Mouse (Mus musculus) lung, postnatal 0 days (tissue): ENCODE measurements at regions not wholly inside any gene's neighbourhood (a gene's known extent, or its start where the extent isn't known, plus 50 kb on each side); places are given as distances from the start of the nearest gene placed in this dataset.

Source experiments
- ATAC-seq: fragments of 200-750 bp; cut with Nextera tagmentation; 2 replicates; pipeline ENCODE4 v1.8.0; 2017; ENCODE audit warnings: moderate library complexity
- DNase-seq: peaks from one replicate; pipeline ENCODE4 v3.0.0-alpha.2; 2016; ENCODE audit warnings: low spot score
- H3K27ac ChIP-seq: fragments of 300-500 bp; sonication (generic); 2 replicates; pipeline ENCODE4 v1.5.1; 2014; ENCODE audit warnings: antibody characterized with exemption, mild to moderate bottlenecking, low read length, mixed read lengths
- H3K27me3 ChIP-seq: fragments of 300-500 bp; sonication (generic); replicated peaks from 2 replicates; pipeline ENCODE4 v1.6.1; 2014; ENCODE audit warnings: low read length, mixed read lengths; ENCODE audit not compliant: insufficient read depth
- H3K36me3 ChIP-seq: fragments of 300-500 bp; sonication (generic); 2 replicates; pipeline ENCODE4 v1.6.1; 2014; ENCODE audit warnings: low read length, mixed read lengths; ENCODE audit not compliant: insufficient read depth
- H3K4me1 ChIP-seq: fragments of 300-500 bp; sonication (generic); 2 replicates; pipeline ENCODE4 v1.6.1; 2014; ENCODE audit warnings: antibody characterized with exemption, low read depth, low read length, mixed read lengths; ENCODE audit not compliant: insufficient read depth
- H3K4me2 ChIP-seq: fragments of 300-500 bp; sonication (generic); replicated peaks from 2 replicates; pipeline ENCODE4 v1.6.1; 2014; ENCODE audit warnings: low read depth, mild to moderate bottlenecking, low read length, moderate library complexity, mixed read lengths
- H3K4me3 ChIP-seq: fragments of 300-500 bp; sonication (generic); 2 replicates; pipeline ENCODE4 v1.5.1; 2014; ENCODE audit warnings: low read depth, low read length
- H3K9ac ChIP-seq: fragments of 300-500 bp; sonication (generic); replicated peaks from 2 replicates; pipeline ENCODE4 v1.6.1; 2014; ENCODE audit warnings: low read depth, mild to moderate bottlenecking
- H3K9me3 ChIP-seq: fragments of 300-500 bp; sonication (generic); 2 replicates; pipeline ENCODE4 v1.6.1; 2016; ENCODE audit warnings: low read length, mixed read lengths
- CTCF ChIP-seq: IDR thresholded peaks from 2 replicates; pipeline ENCODE4 v1.5.1; 2016; ENCODE audit warnings: antibody characterized with exemption, mild to moderate bottlenecking
- EP300 ChIP-seq: IDR thresholded peaks from 2 replicates; pipeline ENCODE4 v1.6.1; 2016; ENCODE audit warnings: antibody characterized with exemption, mild to moderate bottlenecking, control low read depth
- WGBS: fragments of 180-500 bp; shearing (Covaris S2); extraction: QIAGEN DNeasy Blood & Tissue Kit; methylation state at CpG from one replicate; pipeline ENCODE4 v1.1.7; 2014; 5-methylcytosine and 5-hydroxymethylcytosine counted together

DNA sequence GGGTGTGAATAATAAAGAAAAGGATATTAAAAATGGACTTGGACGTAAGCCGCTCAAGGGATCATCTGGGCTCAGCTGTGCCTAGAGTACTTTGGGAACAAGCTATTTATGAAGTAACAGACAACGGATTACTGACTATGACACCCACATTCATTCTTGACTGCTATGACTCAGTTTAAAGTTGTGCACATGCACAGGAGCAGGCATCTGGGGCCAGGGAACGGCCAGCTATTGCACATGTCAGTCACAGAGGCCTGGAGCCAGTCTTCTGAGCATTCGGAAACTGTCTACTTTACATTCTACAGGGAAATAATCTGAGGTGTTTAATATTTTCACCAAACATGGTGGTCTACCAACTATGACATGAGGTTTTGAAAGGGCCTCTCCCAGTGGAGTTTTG, 639.0 kb upstream of the 2610301B20Rik start:
- no peak overlapping the region for H3K4me2 ChIP-seq
- 87% methylated on average over 5 of the region's 5 CpGs for WGBS
- no peak overlapping the region for H3K4me3 ChIP-seq
- no peak overlapping the region for H3K27ac ChIP-seq
- no peak overlapping the region for H3K9ac ChIP-seq
- no peaks in the 10 kb centered on the region for H3K36me3 ChIP-seq
- ATAC-seq (no peak), DNase-seq (no peak)
- no peak for TF ChIP-seq EP300
- TF ChIP-seq CTCF: no peak
- H3K9me3 ChIP-seq: no peaks in the 10 kb centered on the region
- H3K27me3 ChIP-seq: no peaks in the 10 kb centered on the region
- no peaks in the 10 kb centered on the region for H3K4me1 ChIP-seq

GRCm38 (mm10) chr4:10242117-10242516, 632.2 kb upstream of the 2610301B20Rik start:
- Histone ChIP-seq H3K27me3 (no peaks in the 10 kb centered on the region), H3K4me2 (no peak overlapping the region), H3K36me3 (no peaks in the 10 kb centered on the region), H3K4me3 (no peak overlapping the region), H3K9ac (no peak overlapping the region), H3K27ac (no peak overlapping the region), H3K4me1 (no peaks in the 10 kb centered on the region), H3K9me3 (no peaks in the 10 kb centered on the region)
- no peak for TF ChIP-seq EP300
- no peak for TF ChIP-seq CTCF
- WGBS: 81% methylated on average over 4 of the region's 4 CpGs
- no peak for DNase-seq
- ATAC-seq: no peak

DNA sequence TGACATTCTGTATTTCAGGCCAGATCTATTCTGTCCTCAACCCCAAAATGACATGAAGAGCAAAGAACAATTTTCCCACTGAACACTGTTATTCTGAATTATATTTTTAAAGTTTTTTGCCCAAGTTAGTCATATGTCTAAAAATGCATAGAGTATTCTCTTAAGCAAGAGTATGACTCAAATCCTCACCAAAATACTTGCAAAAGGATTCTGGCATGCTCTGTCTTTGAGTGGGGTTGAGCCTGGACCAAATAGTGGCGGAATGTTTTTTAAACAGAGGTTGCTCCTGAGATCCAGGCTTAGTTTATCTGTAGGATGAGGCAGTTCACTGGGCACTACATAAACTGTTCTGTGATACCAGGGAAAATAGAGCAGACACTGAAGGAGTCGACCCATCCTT, 631.4 kb upstream of the 2610301B20Rik start:
- Histone ChIP-seq H3K36me3 (no peaks in the 10 kb centered on the region), H3K4me2 (no peak overlapping the region), H3K9me3 (no peaks in the 10 kb centered on the region), H3K27me3 (no peaks in the 10 kb centered on the region), H3K4me1 (no peaks in the 10 kb centered on the region), H3K27ac (no peak overlapping the region), H3K9ac (no peak overlapping the region), H3K4me3 (no peak overlapping the region)
- TF ChIP-seq CTCF (no peak), EP300 (no peak)
- DNase-seq (peak; percentile 48), ATAC-seq (no peak; the same call in 1 of the 2 replicates)
- WGBS: 55% methylated on average over 2 of the region's 2 CpGs

- DNase-seq (no peak), ATAC-seq (no peak)
- 69% methylated on average over 6 of the region's 6 CpGs for WGBS
- no peak overlapping the region for H3K27ac ChIP-seq
- no peak overlapping the region for H3K9ac ChIP-seq
- TF ChIP-seq CTCF (no peak), EP300 (no peak)
- H3K4me1 ChIP-seq: no peaks in the 10 kb centered on the region
- no peaks in the 10 kb centered on the region for H3K27me3 ChIP-seq
- H3K4me3 ChIP-seq: no peak overlapping the region
- H3K9me3 ChIP-seq: no peaks in the 10 kb centered on the region
- no peaks in the 10 kb centered on the region for H3K36me3 ChIP-seq
- H3K4me2 ChIP-seq: no peak overlapping the region
Observed at GRCm38 (mm10) chr4:10254029-10254690, 620.1 kb upstream of the 2610301B20Rik start.

DNA sequence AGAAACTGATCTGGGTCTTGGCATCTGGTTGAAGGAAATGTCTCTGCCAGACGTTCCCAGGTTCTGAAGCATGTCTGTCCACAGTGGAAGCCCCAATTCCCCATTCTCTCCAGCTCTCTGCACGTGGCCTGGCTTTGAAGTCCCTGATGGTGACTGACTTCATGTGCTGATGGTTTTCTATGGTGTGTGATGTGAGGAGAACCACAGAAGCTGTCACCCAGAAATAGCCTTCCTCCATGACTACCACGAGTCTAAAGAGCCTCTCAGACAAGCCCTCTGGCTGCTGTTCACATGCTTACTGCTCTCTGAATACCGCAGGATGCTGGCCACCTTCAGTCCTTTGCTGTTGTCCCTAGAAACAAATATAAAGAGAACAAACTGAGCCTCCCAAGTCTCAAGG, 616.8 kb upstream of the 2610301B20Rik start:
- Histone ChIP-seq H3K36me3 (no peaks in the 10 kb centered on the region), H3K9me3 (no peaks in the 10 kb centered on the region), H3K4me2 (no peak overlapping the region), H3K9ac (no peak overlapping the region), H3K4me1 (no peaks in the 10 kb centered on the region), H3K4me3 (no peak overlapping the region), H3K27ac (no peak overlapping the region), H3K27me3 (no peaks in the 10 kb centered on the region)
- TF ChIP-seq EP300 (no peak), CTCF (no peak)
- no peak for ATAC-seq
- DNase-seq: no peak
- WGBS: 41% methylated on average over 4 of the region's 4 CpGs

DNA sequence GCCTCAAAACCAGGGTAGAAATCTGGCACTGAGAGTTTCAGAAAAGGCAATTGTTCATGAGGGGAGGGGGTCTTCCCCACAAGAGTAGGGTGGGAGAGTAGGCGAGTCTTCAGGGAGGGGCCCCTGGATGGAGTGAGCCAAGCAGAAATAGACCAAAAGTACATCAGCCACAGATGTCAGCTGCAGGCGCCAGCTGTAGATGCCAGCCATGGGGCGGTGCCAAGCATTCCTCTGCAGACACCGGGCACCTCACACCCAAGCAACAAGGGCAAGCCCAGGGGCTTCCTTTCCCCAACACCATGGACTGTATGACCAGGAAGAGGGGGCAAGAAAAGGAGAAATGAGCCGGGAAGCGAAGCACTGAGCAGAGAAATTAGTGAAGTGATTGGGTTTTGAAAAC, 613.9 kb upstream of the 2610301B20Rik start:
- no peaks in the 10 kb centered on the region for H3K36me3 ChIP-seq
- no peaks in the 10 kb centered on the region for H3K9me3 ChIP-seq
- TF ChIP-seq EP300 (no peak), CTCF (no peak)
- H3K9ac ChIP-seq: no peak overlapping the region
- H3K27me3 ChIP-seq: no peaks in the 10 kb centered on the region
- no peaks in the 10 kb centered on the region for H3K4me1 ChIP-seq
- ATAC-seq (no peak), DNase-seq (no peak)
- H3K27ac ChIP-seq: no peak overlapping the region
- WGBS: 70% methylated on average over 6 of the region's 6 CpGs
- no peak overlapping the region for H3K4me3 ChIP-seq
- no peak overlapping the region for H3K4me2 ChIP-seq

DNA sequence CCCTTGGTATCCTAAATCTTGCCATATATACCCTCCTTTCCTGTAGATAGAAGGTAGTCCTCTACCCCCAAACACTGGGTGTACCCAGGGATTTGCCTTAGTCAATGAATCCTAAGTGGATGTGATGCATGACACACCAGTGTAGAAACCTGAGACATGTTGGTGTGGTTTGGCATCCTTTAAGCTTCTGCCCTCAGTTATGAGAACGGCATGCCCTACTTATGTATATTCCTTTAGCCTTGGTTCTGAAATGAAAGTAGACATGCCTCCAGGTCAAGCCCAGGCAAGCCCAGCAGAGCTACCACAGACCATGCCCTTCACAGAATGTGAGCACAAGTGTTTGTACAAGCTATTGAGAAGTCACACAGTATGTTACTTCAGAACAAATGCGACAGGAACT, 608.4 kb upstream of the 2610301B20Rik start:
- H3K9ac ChIP-seq: no peak overlapping the region
- TF ChIP-seq EP300 (no peak), CTCF (no peak)
- H3K36me3 ChIP-seq: no peaks in the 10 kb centered on the region
- WGBS: 56% methylated on average over 2 of the region's 2 CpGs
- H3K27me3 ChIP-seq: no peaks in the 10 kb centered on the region
- H3K4me2 ChIP-seq: no peak overlapping the region
- H3K9me3 ChIP-seq: no peaks in the 10 kb centered on the region
- H3K4me1 ChIP-seq: no peaks in the 10 kb centered on the region
- ATAC-seq: peak; percentile 21; the same call in 1 of the 2 replicates
- H3K4me3 ChIP-seq: no peak overlapping the region
- H3K27ac ChIP-seq: no peak overlapping the region
- DNase-seq: peak; percentile 22
